Mouse (Mus musculus): ENCODE data around the gene Gm45837. TPM values are rescaled to one million over a fixed set of nuclear protein-coding genes. Genes with fewer than 3 reads are reported as not detected.

Gene Gm45837
- total RNA-seq, 1 experiment from 2014 or later, result 8.9 TPM

DNA sequence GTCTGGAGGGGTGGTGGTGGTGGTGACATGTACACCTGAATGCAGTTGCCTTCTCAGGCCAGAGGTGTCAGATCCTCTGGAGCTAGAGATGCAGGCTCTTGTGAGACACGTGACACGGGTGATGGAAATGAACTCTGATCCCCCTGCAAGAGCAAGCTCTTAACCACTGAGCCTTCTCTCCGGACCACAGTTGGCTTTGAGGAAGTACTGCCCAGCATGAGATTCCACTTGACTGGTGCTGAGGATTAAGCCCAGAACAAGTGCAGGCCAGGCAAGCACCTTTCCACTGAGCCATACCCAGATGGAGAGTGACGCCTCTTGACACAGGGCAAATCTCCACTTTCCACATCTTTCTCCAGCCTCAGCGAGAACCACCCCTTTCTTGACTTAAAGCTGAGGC lies 148.7 kb downstream of the Gm45837 start:
- ATAC-seq (replicated peaks; ENCODE audit: insufficient number of reproducible peaks, low FRiP score, low TSS enrichment, poor library complexity, severe bottlenecking), result peak; percentile 32; the same call in 1 of the 2 replicates

Other genes with a start within 250 kb of the Gm45837 start
- 21.8 to 36.0 TPM (median 26.3 TPM) in 3 replicates for gene Atg16l2, start 108.6 kb upstream of the Gm45837 start, total RNA-seq (2017)
- gene Stard10, start 93.8 kb upstream of the Gm45837 start, total RNA-seq (2017), result 2.3 to 14.3 TPM (median 12.1 TPM) in 3 replicates
- gene Arap1, start 62.8 kb upstream of the Gm45837 start, total RNA-seq (2017), result 247 to 347 TPM (median 330 TPM) in 3 replicates
- 13.4 to 111 TPM (median 54.4 TPM) in 3 replicates for gene Pde2a, start 10.8 kb downstream of the Gm45837 start, total RNA-seq (2017)
- gene Art2b, start 174.7 kb downstream of the Gm45837 start, total RNA-seq (2017), result 1.6 to 4.2 TPM in 2 of 3 replicates, not detected in the other